Mouse (Mus musculus) MEL (cell line): ENCODE results near the gene Gm9745. TPM values are rescaled to one million over a fixed set of nuclear protein-coding genes. Genes with fewer than 3 reads are reported as not detected.
"Not testable (repeated sequence)": the region's sequence is repeated elsewhere in the genome, so short reads cannot be mapped to it uniquely, and the experiment has no call there.

ENCODE experiments used
- DNase-seq: peaks from one replicate; pipeline ENCODE4 v3.0.0; 2011; ENCODE audit warnings: low read depth, low spot score
- H3K27ac ChIP-seq: 2 replicates; pipeline ENCODE4 v1.5.1; 2012; ENCODE audit warnings: low read depth, mild to moderate bottlenecking, control low read depth, low read length, moderate library complexity; ENCODE audit not compliant: control insufficient read depth
- H3K27me3 ChIP-seq, 2 experiments: fragments of 150-350 bp in 1 of 2; sonication (generic) in 1 of 2; 2 replicates each; pipeline ENCODE4 v1.6.1; 2012; ENCODE audit warnings: low read length in 2 of 2, mild to moderate bottlenecking in 2 of 2, improper control_type of control experiment in 1 of 2, moderate library complexity in 1 of 2; ENCODE audit not compliant: insufficient read depth in 2 of 2, control insufficient read depth in 1 of 2
- H3K36me3 ChIP-seq, 2 experiments: 2 replicates each; pipeline ENCODE4 v1.6.1; 2012 to 2014; ENCODE audit warnings: low read length in 2 of 2, improper control_type of control experiment in 1 of 2, inconsistent platforms in 1 of 2, mild to moderate bottlenecking in 1 of 2; ENCODE audit not compliant: insufficient read depth in 2 of 2, control insufficient read depth in 1 of 2
- H3K4me1 ChIP-seq, 2 experiments: fragments of 150-350 bp in 1 of 2; sonication (generic) in 1 of 2; 2 replicates each; pipeline ENCODE4 v1.6.1; 2012; ENCODE audit warnings: low read length in 2 of 2, improper control_type of control experiment in 1 of 2, mild to moderate bottlenecking in 1 of 2; ENCODE audit not compliant: insufficient read depth in 2 of 2, control insufficient read depth in 1 of 2
- H3K4me3 ChIP-seq, 2 experiments: fragments of 150-350 bp in 1 of 2; sonication (generic) in 1 of 2; 2 replicates each; pipeline ENCODE4 v1.5.1; 2012; ENCODE audit warnings: low read depth in 2 of 2, low read length in 2 of 2, mild to moderate bottlenecking in 2 of 2, moderate library complexity in 2 of 2, control low read depth in 1 of 2, improper control_type of control experiment in 1 of 2; ENCODE audit not compliant: control insufficient read depth in 1 of 2, insufficient read depth in 1 of 2
- H3K79me2 ChIP-seq: 2 replicates; pipeline ENCODE4 v1.6.1; 2012; ENCODE audit warnings: mild to moderate bottlenecking, low read length, moderate library complexity; ENCODE audit not compliant: control insufficient read depth, poor library complexity, insufficient read depth
- H3K9ac ChIP-seq: 2 replicates; pipeline ENCODE4 v1.6.1; 2012; ENCODE audit warnings: low read depth, mild to moderate bottlenecking, control low read depth, low read length, moderate library complexity; ENCODE audit not compliant: control insufficient read depth, poor library complexity, severe bottlenecking
- H3K9me3 ChIP-seq: fragments of 150-350 bp; sonication (generic); replicated peaks from 2 replicates; pipeline ENCODE4 v1.6.1; 2012; ENCODE audit warnings: mild to moderate bottlenecking, low read length, improper control_type of control experiment, moderate library complexity; ENCODE audit not compliant: insufficient read depth
- ETS1 ChIP-seq: IDR thresholded peaks from 2 replicates; pipeline ENCODE4 v1.6.1; 2012; ENCODE audit warnings: low read depth, mild to moderate bottlenecking, inconsistent platforms, low read length, improper control_type of control experiment, moderate library complexity
- GATA1 ChIP-seq: IDR thresholded peaks from 2 replicates; pipeline ENCODE4 v1.6.1; 2011; ENCODE audit warnings: low read depth, low read length, improper control_type of control experiment
- KAT2A ChIP-seq: conservative IDR thresholded peaks from 2 replicates; pipeline ENCODE4 v1.6.1; 2012; ENCODE audit warnings: low read depth, low read length, improper control_type of control experiment, inconsistent platforms
- MAX ChIP-seq: IDR thresholded peaks from 2 replicates; pipeline ENCODE4 v1.6.1; 2011; ENCODE audit warnings: low read length, improper control_type of control experiment
- MXI1 ChIP-seq: IDR thresholded peaks from 2 replicates; pipeline ENCODE4 v1.6.1; 2011; ENCODE audit warnings: mild to moderate bottlenecking, low read depth, low read length, improper control_type of control experiment
- MYC ChIP-seq: IDR thresholded peaks from 2 replicates; pipeline ENCODE4 v1.6.1; 2011; ENCODE audit warnings: low read depth, mild to moderate bottlenecking, low read length, improper control_type of control experiment, moderate library complexity
- NRF1 ChIP-seq: IDR thresholded peaks from 2 replicates; pipeline ENCODE4 v1.6.1; 2014; ENCODE audit warnings: low read depth, mild to moderate bottlenecking, inconsistent platforms, low read length, improper control_type of control experiment, moderate library complexity; ENCODE audit not compliant: poor library complexity, insufficient read depth, severe bottlenecking
- POLR2A ChIP-seq, 2 experiments: IDR thresholded peaks; 2 replicates each; pipeline ENCODE4 v1.6.1; 2011 to 2012; ENCODE audit warnings: low read length in 2 of 2, mild to moderate bottlenecking in 2 of 2, control low read depth in 1 of 2, improper control_type of control experiment in 1 of 2, low read depth in 1 of 2, moderate library complexity in 1 of 2; ENCODE audit not compliant: control insufficient read depth in 1 of 2, insufficient read depth in 1 of 2, poor library complexity in 1 of 2
- POLR2AphosphoS2 ChIP-seq: IDR thresholded peaks from 2 replicates; pipeline ENCODE4 v1.6.1; 2011; ENCODE audit warnings: low read length, improper control_type of control experiment
- RAD21 ChIP-seq: IDR thresholded peaks from 2 replicates; pipeline ENCODE4 v1.6.1; 2011; ENCODE audit warnings: mild to moderate bottlenecking, low read depth, low read length, improper control_type of control experiment
- RCOR1 ChIP-seq: IDR thresholded peaks from 2 replicates; pipeline ENCODE4 v1.6.1; 2012; ENCODE audit warnings: low read depth, mild to moderate bottlenecking, inconsistent platforms, low read length, improper control_type of control experiment
- SIN3A ChIP-seq: IDR thresholded peaks from 2 replicates; pipeline ENCODE4 v1.6.1; 2012; ENCODE audit warnings: low read length, improper control_type of control experiment, inconsistent platforms
- TAL1 ChIP-seq: IDR thresholded peaks from 2 replicates; pipeline ENCODE4 v1.6.1; 2012; ENCODE audit warnings: mild to moderate bottlenecking, inconsistent platforms, low read length, moderate library complexity, mixed read lengths
- TCF12 ChIP-seq: IDR thresholded peaks from 2 replicates; pipeline ENCODE4 v1.6.1; 2014; ENCODE audit warnings: low read depth, mild to moderate bottlenecking, inconsistent platforms, low read length, improper control_type of control experiment, moderate library complexity
- UBTF ChIP-seq: IDR thresholded peaks from 2 replicates; pipeline ENCODE4 v1.6.1; 2012; ENCODE audit warnings: low read depth, mild to moderate bottlenecking, inconsistent platforms, low read length, improper control_type of control experiment, moderate library complexity, borderline replicate concordance; ENCODE audit not compliant: insufficient read depth
- USF1 ChIP-seq: IDR thresholded peaks from 2 replicates; pipeline ENCODE4 v1.6.1; 2014; ENCODE audit warnings: low read depth, mild to moderate bottlenecking, inconsistent platforms, low read length, improper control_type of control experiment, moderate library complexity
- ZC3H11A ChIP-seq: IDR thresholded peaks from 2 replicates; pipeline ENCODE4 v1.6.1; 2012; ENCODE audit warnings: low read depth, mild to moderate bottlenecking, inconsistent platforms, low read length, improper control_type of control experiment
- ZMIZ1 ChIP-seq: IDR thresholded peaks from 2 replicates; pipeline ENCODE4 v1.6.1; 2012; ENCODE audit warnings: low read depth, mild to moderate bottlenecking, inconsistent platforms, low read length, improper control_type of control experiment, moderate library complexity
- polyA plus RNA-seq, 2 experiments: library from polyadenylated mRNA; stranded (reverse) in 1 of 2; unstranded in 1 of 2; fragments of >175 nt in 1 of 2; fragments of >200 nt in 1 of 2; gene quantifications; 2 replicates each; pipeline versions ENCODE4 v1.2.1 to v1.2.4; 2012; ENCODE audit warnings: low replicate concordance in 2 of 2, low read depth in 1 of 2; ENCODE audit not compliant: insufficient read length in 2 of 2, insufficient read depth in 1 of 2, missing spikeins in 1 of 2
- total RNA-seq: library from RNA; depleted of rRNA; stranded (reverse); fragments of 300-350 nt; gene quantifications from 2 replicates; pipeline ENCODE4 v1.2.3, GENCODE M21; 2012; rRNA removed

The Gm9745 gene
- total and polyA plus RNA-seq, 3 experiments, result not detected

GRCm38 (mm10) chr13:8933499-8933898, 14.5 kb downstream of the Gm9745 start:
- H3K9ac ChIP-seq, result no peak overlapping the region
- H3K9me3 ChIP-seq, result no peaks in the 10 kb centered on the region
- H3K4me1 ChIP-seq, result no peaks in the 10 kb centered on the region
- no peak overlapping the region for H3K27ac ChIP-seq
- H3K27me3 ChIP-seq, result peaks cover 0 to 7% of the 10 kb centered on the region in 2 experiments; a peak in 2 of 4 replicates
- DNase-seq, result peak; percentile 48
- H3K36me3 ChIP-seq, result no peaks in the 10 kb centered on the region
- no peaks in the 10 kb centered on the region for H3K79me2 ChIP-seq
- no peak for TF ChIP-seq ZMIZ1
- TF ChIP-seq GATA1, result no peak
- no peak for TF ChIP-seq TCF12
- no peak for TF ChIP-seq KAT2A
- no peak for TF ChIP-seq UBTF
- TF ChIP-seq POLR2A (IDR thresholded peaks at IDR 0.05; ENCODE audit: control insufficient read depth in 1 of 2, insufficient read depth in 1 of 2, low read depth in 1 of 2, low read length in 2 of 2, poor library complexity in 1 of 2), result no peak
- TF ChIP-seq MAX, result no peak
- no peak for TF ChIP-seq MXI1
- no peak for TF ChIP-seq NRF1
- no peak for TF ChIP-seq ETS1
- no peak for TF ChIP-seq SIN3A
- TF ChIP-seq RAD21, result no peak
- no peak for TF ChIP-seq RCOR1
- TF ChIP-seq TAL1, result no peak
- no peak for TF ChIP-seq ZC3H11A
- TF ChIP-seq USF1, result no peak
- TF ChIP-seq POLR2AphosphoS2, result no peak
- TF ChIP-seq MYC, result no peak
- no peak overlapping the region for H3K4me3 ChIP-seq

GRCm38 (mm10) chr13:8913890-8914289, 34.1 kb downstream of the Gm9745 start:
- DNase-seq, H3K9me3 ChIP-seq, H3K4me1 ChIP-seq, H3K79me2 ChIP-seq, H3K9ac ChIP-seq, H3K27me3 ChIP-seq, H3K36me3 ChIP-seq, H3K4me3 ChIP-seq, H3K27ac ChIP-seq: not testable (repeated sequence)

DNA sequence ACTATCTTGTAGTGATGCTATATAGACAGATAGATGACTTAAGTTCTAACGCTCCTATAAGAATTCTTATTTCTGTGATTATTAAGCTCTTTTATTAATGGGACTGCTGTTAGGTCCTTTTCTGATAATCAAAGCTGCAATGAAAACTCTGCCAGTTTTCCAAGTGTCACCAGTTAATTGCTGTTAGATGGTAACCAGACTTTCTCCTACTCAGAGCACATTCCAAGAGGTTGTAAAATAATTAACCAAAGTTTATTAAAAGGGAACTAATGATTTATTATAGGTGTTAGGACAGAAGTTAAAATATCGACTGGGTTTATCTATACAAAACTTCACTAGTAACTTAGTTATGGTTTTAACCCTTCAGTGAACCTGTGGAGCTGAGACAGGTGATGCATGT, 42.0 kb downstream of the Gm9745 start:
- H3K27me3 ChIP-seq, H3K4me1 ChIP-seq: not testable (repeated sequence)

More for the DNA sequence above, 42.0 kb downstream of the Gm9745 start:
- not testable (repeated sequence) for DNase-seq, H3K9ac ChIP-seq, H3K4me3 ChIP-seq, H3K36me3 ChIP-seq, H3K79me2 ChIP-seq, H3K9me3 ChIP-seq, H3K27ac ChIP-seq

Other genes with a start within 250 kb of the Gm9745 start
- 8.6 and 9.5 TPM in 2 replicates for gene Wdr37, start 76.3 kb downstream of the Gm9745 start, total RNA-seq
- gene Wdr37, start 76.3 kb downstream of the Gm9745 start, polyA plus RNA-seq, result 10 to 100 TPM in 1 of 2 experiments, not detected in 1; 14.7 TPM
- 19.9 and 22.1 TPM in 2 replicates for gene Idi1, start 62.7 kb downstream of the Gm9745 start, total RNA-seq
- 10 to 100 TPM in 1 of 2 experiments, not detected in 1; 22.5 TPM for gene Idi1, start 62.7 kb downstream of the Gm9745 start, polyA plus RNA-seq
- not detected in 2 replicates for gene Idi2, start 4.6 kb upstream of the Gm9745 start, total RNA-seq
- gene Idi2, start 4.6 kb upstream of the Gm9745 start, polyA plus RNA-seq, result under 1 TPM in 1 of 2 experiments, not detected in 1; 0.07 TPM
- 154 and 162 TPM in 2 replicates for gene Gtpbp4, start 47.9 kb upstream of the Gm9745 start, total RNA-seq
- 100 to 1,000 TPM; 121 to 172 TPM for gene Gtpbp4, start 47.9 kb upstream of the Gm9745 start, polyA plus RNA-seq
- gene Larp4b, start 145.7 kb upstream of the Gm9745 start, total RNA-seq, result 67.0 and 71.8 TPM in 2 replicates
- 100 to 1,000 TPM in 1 of 2 experiments, 10 to 100 TPM in 1; 57.7 to 340 TPM for gene Larp4b, start 145.7 kb upstream of the Gm9745 start, polyA plus RNA-seq